Mouse (Mus musculus) granulocyte monocyte progenitor cell, adult 5-6 weeks (primary cell): ENCODE data around the gene Ccdc60. TPM values are rescaled to one million over a fixed set of nuclear protein-coding genes. Genes with fewer than 3 reads are reported as not detected.

ENCODE experiments used
- ATAC-seq: replicated peaks from 2 replicates; pipeline ENCODE4 v1.8.0; 2016; ENCODE audit warnings: mild to moderate bottlenecking, moderate TSS enrichment, inconsistent platforms; ENCODE audit not compliant: poor library complexity, severe bottlenecking
- total RNA-seq, 2 experiments: library from RNA; stranded (forward) in 1 of 2; stranded (reverse) in 1 of 2; fragments of 200-712, 200-1000 nt in 1 of 2; fragments of >200 nt in 1 of 2; fragmentation: Nextera tagmentation in 1 of 2; gene quantifications; 2 replicates each; pipeline ENCODE4 v1.2.3; 2014 to 2017

Ccdc60 gene
- total RNA-seq (2014; fragmentation: Nextera tagmentation) (not detected in 2 replicates), total RNA-seq (2017) (not detected in 2 replicates)

GRCm38 (mm10) chr5:116288849-116289570 lies at the start of gene Ccdc60:
Gene Ccdc60, minus strand, starts transcription at chr5:116288985.
- peak; percentile 79 for ATAC-seq

- no peak for ATAC-seq
Measured at GRCm38 (mm10) chr5:116336191-116336590, 47.4 kb upstream of the Ccdc60 start.

GRCm38 (mm10) chr5:116328911-116329310 lies 40.1 kb upstream of the Ccdc60 start:
- ATAC-seq: no peak

GRCm38 (mm10) chr5:116323401-116323800 lies 34.6 kb upstream of the Ccdc60 start:
- no peak for ATAC-seq

GRCm38 (mm10) chr5:116322365-116323027 lies 33.7 kb upstream of the Ccdc60 start:
- no peak for ATAC-seq

- ATAC-seq: no peak
Measured at GRCm38 (mm10) chr5:116313711-116314110, 24.9 kb upstream of the Ccdc60 start.

- ATAC-seq: no peak
Measured at GRCm38 (mm10) chr5:116312111-116312737, 23.4 kb upstream of the Ccdc60 start.

GRCm38 (mm10) chr5:116311636-116312035 lies 22.9 kb upstream of the Ccdc60 start:
- ATAC-seq: no peak

- no peak for ATAC-seq
Measured at GRCm38 (mm10) chr5:116309383-116309801, 20.6 kb upstream of the Ccdc60 start.

GRCm38 (mm10) chr5:116305557-116305956 lies 16.8 kb upstream of the Ccdc60 start:
- no peak for ATAC-seq

GRCm38 (mm10) chr5:116305146-116305545 lies 16.4 kb upstream of the Ccdc60 start:
- ATAC-seq: peak; percentile 48

- ATAC-seq: no peak
Measured at GRCm38 (mm10) chr5:116300984-116301383, 12.2 kb upstream of the Ccdc60 start.

- no peak for ATAC-seq
Measured at GRCm38 (mm10) chr5:116293501-116293900, 4.7 kb upstream of the Ccdc60 start.

- no peak for ATAC-seq
Measured at GRCm38 (mm10) chr5:116290584-116290983, 1.8 kb upstream of the Ccdc60 start.

GRCm38 (mm10) chr5:116289897-116290296 lies 1.1 kb upstream of the Ccdc60 start:
- ATAC-seq: no peak

- ATAC-seq: no peak
Measured at GRCm38 (mm10) chr5:116288183-116288582, 602 bp downstream of the Ccdc60 start.

- no peak for ATAC-seq
Measured at GRCm38 (mm10) chr5:116285532-116286176, 3.1 kb downstream of the Ccdc60 start.

- no peak for ATAC-seq
Measured at GRCm38 (mm10) chr5:116280518-116280917, 8.3 kb downstream of the Ccdc60 start.

GRCm38 (mm10) chr5:116278436-116278918 lies 10.3 kb downstream of the Ccdc60 start:
- ATAC-seq: no peak

- no peak for ATAC-seq
Measured at GRCm38 (mm10) chr5:116277951-116278350, 10.8 kb downstream of the Ccdc60 start.

GRCm38 (mm10) chr5:116274818-116275217 lies 14.0 kb downstream of the Ccdc60 start:
- ATAC-seq: no peak
